Mouse (Mus musculus): Measurements from ENCODE around the gene Manba.
"Not testable (repeated sequence)": the region's sequence is repeated elsewhere in the genome, so short reads cannot be mapped to it uniquely, and the experiment has no call there.

Manba gene

DNA sequence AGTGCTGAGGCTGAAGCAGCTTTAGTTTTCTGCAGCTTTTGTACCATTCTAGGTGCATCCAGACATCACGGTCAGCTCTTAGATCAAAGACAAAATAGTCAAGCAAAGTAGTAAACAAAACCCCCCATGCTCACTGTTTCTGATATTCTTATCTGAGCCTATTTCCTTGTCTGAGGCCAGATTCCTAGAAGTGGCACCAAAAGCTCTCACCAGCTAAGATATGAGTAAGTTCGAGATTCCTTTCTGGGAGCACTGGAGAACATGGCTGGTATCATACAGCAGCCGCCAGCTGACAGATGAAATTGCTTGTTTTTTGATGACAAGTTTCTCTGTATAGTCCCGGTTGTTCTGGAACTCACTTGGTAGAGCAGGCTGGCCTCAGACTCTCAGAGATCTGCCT, 2.4 kb downstream of the Manba start:
- no peak for DNase-seq

DNA sequence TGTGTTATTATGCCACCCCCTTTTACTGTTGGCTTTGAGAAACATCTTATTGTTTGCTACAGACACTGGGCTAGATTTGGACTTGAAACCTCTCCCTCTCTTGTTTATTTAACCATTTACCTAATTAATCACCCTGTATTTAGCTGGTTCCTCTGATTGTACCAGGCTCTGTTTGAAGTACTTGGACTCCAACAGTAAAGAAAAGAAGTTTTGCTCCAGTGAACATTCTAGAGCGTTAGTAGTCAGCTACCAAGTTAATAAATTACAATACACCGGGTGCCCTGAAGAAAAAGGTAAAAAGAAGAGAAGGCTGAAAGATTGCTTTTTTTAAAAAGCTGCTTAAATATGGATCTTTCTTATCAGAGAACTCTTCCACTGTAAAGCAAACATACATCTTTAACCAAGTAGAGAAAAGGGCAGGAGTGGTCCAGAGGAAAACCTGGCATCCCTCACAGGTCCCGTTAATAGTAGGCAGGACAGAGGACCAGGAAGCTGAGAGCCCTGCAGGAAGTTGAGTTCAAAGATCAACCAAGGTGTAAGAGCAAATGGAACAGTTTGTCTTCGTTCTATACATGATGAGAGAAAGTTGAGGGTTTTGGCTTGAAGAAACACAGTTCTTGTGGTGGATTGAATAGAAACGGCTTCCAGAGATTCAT, 4.6 kb downstream of the Manba start:
- DNase-seq = no peak

DNA sequence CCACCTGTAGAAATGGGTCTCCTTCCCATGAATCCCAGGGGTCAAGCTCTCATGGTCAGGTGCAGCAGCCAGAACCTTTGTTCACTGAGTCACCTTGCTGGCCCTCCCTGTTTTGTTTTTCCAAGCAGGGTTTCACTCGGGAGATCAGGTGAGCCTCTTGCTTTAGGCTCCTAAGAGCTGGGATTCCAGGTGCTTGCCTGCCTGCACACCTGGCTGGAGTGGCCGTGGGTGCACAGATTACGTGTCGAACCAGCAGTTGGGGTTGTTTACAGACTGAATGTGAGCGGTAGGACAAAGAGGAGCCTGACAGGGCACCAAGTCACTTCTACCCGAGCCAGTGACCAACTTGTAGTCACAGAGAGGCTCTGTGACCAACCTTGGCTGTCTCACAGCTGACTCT, 5.7 kb downstream of the Manba start:
- DNase-seq = no peak

DNA sequence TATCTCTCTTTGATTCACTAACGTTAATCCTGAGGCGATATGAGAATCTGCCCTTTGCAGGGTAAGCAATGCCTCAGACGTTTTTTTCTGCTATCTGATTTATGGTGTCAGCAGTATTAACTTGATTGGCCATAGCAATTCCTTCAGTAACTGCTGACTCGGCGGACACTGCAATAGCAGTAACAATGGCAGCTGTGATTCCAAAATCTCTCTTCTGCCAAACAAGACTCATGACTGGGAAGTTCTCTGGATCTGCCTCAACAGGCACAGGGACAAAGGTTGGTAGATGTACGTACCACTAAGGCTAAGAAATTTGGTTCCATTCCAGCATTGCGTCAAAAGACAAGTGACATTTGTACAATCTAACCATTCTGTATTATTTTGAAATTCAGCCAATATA, 7.9 kb downstream of the Manba start:
- not testable (repeated sequence) for DNase-seq

DNA sequence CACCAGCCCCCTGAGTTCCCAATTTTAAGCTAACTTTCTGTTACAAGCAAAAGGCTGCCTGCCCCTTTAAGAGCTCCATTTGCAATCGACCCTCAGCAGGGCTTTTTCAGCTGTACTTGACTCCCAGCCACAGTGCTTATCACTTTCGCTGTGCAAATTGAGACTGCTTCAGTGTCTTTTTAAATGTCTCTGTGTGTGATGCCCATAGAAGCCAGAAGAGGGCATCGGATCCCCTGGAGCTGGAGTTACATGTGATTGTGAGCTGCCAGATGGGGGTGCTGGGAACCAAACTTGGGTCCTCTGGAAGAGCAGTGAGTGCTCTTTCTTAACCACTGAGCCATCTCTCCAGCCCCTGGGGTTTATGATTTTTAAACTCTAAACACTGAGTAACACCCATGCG, 12.5 kb downstream of the Manba start:
- DNase-seq = not testable (repeated sequence)

DNA sequence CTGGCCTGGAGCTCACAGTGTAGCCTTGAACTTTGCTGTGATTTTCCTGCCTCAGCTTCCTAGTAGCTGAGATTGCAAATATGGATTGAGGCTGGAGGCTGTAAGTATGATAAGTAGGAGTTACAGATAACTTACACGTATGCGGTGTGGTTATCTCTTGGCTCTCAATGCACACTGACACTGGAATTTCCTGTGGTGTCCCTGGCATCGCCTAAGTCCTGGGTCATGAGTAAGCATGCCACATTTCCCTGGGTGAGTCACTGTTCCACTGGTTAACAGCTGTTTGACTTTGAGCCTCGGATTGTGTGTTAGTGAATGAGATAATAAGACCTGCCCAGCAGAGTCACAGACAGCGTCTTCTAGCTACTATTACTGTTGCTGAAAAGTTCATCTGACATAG, 13.5 kb downstream of the Manba start:
- no peak for DNase-seq

DNA sequence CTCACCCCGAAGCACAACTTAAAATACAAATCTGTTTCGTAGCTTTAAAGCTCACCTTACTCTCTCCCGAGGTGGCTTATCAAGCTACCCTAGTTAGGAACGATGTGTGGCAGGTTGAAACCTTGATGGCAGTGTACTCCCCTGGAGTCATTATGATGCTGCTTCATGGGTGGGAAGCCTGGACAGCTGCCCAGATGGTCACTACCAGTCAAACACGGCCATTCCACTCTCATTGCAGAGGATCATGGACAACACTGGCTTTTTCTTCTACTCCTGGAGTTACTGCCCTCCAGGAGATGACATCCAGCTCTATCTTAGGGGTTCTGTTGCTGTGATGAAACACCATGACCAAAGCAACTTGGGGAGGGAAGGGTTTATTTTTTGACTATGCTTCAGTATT, 17.7 kb downstream of the Manba start:
- no peak for DNase-seq

DNA sequence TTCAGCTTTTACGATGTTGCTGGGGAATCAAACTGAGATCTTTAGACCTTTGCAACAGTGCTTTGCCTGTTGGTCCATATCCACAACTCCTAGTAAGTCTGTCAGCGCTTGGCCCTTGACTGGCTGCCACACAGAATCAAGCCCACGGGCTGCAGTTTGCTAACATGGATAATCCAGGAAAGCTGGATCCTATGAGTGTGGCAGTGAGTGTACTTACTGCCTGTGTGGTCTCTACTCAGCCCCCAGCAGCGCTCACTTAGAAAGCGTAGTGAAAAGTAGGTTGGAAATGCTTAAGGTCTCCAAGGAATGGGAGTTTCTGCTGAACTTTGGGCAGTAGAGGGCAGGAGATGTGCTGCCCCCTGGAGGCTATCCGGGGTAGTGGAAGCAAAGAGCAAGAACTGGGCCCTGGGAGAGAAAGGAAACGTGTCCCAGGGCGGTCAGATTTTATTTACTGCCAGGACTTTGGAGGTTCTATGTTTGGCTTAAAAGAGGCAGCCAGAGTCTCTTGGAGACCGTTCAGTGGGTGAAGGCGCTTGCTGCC, 20.0 kb downstream of the Manba start:
- peak; percentile 73 for DNase-seq

DNA sequence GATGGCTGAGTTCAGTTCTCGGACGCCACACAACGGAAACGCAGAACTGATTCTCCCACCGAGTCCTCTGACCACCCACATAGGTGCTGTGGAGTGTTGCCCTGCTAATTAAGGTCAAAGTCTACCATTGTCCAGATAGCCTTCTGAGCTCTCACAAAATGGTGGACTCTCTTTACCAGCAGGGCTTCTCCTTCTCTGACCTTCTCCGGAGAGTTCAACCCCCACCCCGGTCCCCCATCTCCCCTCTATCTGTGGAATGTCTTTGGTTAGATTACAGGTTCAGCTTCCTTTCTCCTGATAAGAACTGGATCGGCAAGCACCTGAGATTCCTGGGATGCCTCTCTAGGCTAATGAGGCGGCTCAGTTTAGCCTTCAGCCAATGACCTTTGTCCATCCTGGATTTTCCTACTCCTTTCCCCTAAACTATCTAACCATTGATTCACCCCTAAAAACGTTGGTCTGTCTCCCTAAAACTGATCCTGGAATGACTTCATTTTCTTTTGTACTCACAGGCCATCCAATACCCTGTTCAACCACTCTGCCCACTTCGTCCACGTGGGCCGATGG, 20.6 kb downstream of the Manba start:
- DNase-seq = no peak

DNA sequence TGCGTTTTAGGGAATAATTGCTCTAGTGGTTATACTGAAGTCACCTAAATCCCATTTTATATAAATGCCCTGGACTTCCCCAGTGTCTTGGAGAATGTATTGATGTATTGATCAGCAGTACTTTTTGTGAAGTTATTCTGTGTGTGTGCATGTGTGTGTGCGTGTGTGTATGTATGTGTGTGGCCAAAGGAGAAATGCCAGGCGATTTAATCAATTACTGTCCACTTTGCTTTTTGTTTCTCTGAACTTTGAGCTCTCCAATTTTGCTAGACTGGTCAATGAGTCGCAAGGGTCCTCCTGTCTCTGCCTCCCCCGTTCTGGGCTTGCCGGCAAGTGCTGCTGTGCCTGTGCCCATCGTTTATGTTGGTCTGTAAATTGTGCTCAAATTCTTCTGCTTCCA, 22.1 kb downstream of the Manba start:
- no peak for DNase-seq

DNA sequence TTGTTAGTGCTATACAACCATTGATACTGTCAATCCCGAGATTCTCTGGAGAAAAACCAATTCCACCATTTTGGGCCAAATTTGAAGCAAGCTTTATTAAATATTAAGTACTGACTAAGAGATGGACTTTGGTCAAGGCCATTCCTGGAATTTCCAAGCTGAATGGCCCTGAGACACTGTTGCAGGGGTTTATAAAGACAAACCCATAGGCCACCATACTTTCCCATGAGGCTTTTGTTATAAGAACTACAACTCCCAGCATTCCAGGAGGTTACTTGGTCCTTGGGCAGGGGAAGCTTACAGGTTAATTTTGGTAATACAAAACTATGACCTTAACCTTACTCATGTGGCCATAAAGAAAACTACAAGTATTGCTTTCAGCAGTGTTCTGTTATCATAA, 22.8 kb downstream of the Manba start:
- DNase-seq = no peak

DNA sequence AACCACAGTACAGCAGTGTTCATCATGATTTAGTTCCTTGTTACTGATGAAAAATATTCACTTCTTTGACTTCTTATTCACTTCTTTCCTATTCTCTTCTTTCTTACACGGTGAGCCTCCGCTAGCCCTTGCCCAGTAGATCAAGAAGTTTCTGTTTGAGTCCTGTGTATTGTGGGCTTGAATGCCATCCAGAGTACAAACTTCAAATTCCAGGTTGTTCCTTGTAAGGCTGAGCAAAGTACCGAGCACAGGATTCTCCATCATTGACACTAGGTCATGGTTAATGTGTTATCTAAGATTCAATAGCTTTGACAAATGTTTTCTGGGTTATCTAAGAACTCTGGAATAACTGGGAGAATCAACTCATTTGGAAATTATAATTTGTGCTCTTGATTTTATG, 25.0 kb downstream of the Manba start:
- no peak for DNase-seq

DNA sequence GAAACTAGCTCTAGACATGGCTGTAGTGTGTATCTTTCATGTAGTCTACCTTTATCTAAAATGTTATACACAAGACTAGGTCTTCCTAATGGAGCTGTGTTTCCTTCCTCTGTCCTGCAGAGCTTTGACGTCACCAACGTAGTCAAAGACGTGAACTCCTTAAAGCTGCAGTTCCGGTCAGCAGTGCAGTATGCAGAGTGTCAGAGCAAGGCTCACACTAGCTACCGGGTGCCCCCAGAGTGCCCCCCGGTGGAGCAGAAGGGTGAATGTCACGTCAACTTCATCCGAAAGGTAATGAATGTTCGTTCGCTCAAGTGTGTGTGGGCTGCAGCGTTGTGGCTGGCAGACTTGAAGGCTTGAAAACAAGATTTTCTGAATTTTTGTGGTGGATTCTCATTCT, 26.3 kb downstream of the Manba start:
- no peak for DNase-seq

DNA sequence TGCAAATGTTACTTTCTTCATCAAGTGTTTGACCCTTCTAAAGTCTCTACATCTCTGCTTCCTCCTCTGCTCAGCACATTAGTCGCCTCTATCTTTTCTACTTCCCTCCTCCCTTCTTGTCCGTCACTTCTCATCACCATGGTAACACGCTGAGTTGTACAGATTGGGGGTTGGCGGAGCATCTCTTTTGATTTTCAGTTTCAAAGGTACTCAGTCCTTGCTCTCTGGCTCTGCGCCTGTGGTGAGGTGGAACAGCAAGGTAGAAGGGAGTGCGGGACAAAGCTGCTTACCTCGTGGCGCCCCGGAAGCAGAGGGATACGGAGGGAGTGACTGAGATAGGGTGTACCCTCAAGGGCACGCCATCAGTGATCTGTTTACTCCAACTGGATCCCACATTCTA, 27.9 kb downstream of the Manba start:
- no peak for DNase-seq

DNA sequence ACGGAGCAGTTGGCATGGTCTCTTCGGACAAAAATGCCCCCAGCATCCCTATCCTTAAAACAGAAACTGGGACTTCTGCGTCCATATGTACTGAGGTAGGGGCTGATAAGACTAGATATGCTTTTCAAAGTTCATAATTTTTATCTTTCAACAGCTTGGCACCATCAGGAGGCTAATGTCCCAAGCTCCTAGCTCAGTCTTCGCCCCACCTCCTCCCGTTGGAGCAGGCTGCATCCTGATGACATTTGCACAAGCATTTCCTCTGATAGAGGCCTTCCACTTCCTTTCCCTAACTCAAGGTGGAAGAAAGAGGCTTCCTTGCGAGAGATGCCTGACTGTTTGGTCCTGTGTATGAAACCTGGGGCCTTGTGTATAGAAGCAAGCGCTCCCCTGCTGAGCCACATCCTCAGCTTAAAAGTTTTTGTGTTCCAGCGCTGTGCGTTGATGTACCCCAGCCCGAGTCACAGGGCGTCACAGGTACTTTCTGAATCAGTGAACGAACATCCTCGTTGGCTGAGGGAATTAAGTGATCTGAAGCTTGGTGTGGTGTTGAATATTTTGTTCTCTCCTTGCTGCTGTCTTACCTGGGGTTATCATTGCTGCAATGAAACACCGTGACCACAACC, 28.5 kb downstream of the Manba start:
- no peak for DNase-seq

DNA sequence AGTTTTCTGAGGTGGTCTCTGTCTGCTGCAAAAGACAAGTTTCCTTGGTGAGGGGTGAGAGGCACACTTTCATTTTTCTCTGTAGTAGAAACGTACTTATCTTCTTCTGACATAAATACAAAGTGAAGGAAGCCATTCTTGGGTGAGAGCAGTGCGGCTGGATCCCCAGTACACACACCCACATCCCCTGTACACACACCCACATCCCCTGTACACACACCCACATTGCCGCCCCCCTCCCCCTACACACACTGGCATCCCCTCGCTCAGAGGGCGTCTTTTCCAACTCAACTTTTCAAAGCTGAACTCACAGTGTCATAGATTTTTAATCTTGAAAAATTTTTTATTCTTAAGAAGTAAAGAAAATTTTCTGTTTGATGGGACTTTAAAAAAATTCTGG, 29.8 kb downstream of the Manba start:
- no peak for DNase-seq

DNA sequence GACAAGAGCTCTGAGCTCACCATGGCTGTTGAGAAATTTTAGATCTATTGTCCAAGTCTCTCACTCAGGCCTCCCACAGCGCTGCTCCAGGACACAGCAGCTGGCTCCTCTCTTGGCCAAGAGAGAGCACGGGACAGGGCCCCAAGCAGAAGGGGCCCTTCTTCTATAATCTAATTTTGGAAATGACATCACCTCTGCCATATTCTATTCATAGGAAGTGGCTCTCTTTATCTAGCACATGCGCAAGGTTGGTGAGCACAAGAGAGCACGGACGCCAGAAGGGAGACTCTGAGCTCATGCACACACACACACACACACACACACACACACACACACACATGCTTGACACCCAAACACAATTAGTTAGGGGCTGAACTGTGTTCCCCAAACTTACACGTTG, 31.5 kb downstream of the Manba start:
- DNase-seq = peak; percentile 55

DNA sequence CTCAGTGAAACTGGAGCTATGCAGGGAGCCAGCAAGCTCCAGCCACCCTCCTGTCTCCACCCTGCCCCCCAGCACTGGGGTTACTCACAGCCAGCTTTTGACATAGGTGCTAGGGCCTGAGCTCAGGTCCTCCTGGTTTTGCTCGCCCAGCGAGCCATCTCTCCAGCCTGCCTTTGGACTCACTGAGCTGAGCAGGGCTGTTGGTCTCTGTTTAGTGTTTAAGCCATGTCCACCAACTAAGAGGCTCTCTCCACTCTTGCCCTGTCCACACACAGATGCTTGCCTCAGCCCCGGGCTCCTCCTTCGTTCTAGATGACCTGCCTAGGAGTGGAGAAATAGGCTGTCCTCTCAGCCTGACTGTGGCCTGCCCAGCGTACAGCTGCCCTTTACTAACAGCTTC, 33.5 kb downstream of the Manba start:
- DNase-seq = no peak

DNA sequence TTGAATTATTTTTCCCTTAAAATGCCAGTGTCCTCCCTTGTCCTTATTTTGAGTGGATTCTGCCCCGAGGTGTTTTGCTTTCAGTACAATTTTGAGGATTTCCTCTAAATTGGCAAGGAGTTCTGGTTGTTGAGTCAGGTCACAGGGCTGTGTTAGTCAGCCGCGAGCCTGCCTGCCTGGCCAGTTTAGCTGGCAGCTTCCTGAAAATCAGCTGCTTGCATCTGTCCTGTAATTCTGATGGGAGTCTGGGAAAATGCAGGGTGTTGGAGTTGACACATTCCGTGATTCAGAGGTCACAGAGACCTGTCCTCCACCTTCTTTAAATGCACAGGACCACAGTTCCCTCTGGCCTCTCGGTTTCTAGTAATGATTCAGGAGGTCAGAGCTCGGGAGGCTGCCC, 34.2 kb downstream of the Manba start:
- no peak for DNase-seq

DNA sequence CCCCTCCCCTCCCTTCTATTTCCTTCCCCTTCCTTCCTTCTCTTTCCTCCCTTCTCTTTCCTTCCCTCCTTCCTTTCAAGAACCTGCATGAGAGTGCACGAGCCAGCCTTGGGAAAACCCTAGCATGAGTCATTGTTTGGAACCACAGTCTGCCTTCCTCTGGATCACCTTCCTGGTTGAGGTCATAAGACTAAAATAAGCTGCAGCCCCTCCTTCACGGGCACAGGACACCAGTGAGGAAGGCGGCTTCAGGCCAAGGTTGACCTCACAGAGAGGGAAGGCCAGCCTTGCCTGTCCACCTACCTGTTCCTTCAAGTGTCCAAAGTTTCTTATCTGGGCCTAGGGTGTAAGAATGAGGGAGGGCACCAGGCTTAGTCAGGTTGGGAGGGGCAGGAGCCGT, 36.6 kb downstream of the Manba start:
- DNase-seq = peak; percentile 74

DNA sequence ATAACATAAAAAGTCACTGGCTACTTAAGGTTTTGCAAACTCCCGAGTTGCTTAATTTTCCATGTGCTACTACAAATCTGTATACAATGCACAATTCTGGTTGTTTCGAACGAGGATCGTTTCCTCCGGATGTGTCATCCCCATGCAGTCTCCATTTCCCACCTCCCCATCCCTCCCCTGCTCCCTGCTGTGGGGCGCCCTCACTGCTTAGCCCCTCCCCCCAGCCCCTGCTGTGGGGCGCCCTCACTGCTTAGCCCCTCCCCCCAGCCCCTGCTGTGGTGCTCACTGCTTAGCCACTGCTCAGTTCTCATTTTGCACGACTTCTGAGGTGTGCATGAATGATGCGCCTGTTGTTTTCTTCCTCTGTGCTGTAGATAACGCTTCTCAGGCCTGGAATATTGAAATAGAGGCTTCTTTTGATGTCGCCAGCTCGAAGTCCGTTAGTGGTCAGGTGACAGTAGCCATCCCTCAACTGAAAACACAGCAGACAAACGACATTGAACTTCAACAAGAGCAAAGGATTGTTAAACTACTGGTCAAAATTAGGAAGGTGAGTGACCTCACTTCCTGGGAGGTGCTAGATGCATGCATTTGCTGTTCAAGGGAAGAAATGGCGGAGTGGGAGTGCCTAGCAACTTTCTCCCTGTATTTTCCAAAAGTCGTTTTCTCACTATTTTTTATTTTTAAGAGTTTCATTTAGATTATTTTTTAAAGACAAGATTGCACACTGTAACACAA, 37.4 kb downstream of the Manba start:
- no peak for DNase-seq

DNA sequence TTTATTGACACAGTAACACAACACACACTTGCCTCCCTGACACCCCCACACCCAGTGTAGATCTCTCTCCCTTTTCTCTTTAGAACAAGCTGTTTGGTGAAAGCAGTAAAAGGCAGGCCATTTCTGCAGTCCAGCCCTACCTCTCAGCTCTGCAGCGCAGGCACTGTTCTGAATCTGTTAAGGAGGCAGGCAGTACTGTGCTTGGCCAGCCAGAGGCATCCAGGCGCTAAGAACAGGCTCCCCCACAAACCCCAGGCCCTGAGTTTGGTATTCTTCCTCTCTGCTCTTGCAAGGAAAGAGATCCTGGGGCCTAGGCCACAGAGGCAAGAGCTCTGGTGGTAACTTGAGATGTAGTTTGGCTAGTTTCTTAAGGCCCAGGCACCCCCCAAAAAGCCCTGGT, 39.5 kb downstream of the Manba start:
- DNase-seq = not testable (repeated sequence)

DNA sequence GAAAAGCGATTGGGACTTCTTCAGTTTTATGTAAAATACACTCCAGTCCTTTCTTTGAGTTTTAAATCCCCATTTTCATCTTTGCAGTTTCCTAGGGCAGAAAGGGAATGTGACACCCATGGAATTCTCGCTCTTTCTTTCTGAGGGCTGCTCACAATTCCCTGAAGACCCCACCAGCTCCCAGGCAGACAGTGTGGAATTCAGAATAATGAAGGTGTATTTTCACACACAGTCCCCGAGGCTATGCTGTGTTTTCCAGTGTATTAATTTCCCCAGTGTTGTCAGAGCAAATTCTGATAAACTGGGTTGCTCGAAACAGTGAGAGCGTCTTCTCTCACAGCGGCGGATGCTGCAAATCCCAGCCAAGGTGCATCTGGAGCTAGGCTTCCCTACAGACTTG, 44.3 kb downstream of the Manba start:
- DNase-seq = no peak

DNA sequence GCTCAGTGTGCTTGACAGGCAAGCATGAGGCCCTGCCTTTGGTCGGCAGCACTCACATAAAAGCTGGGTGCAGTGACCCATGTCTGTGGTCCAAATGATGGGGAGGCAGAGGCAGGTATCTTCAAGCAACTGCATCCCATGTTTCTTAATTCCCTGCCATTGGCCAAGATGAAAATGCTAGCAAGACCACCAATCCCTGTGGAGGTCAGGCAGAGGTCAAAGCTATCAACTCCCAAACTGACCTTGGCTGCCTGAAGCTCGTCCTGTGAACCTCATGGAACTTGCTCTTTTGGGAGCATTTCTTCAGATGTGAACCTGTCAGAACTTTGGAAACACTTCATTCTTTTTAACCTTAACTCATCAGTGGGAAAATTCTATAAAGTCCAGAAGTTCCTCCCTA, 46.4 kb downstream of the Manba start:
- no peak for DNase-seq

All from kidney, postnatal 10 days (tissue).